Mouse (Mus musculus) thymus, adult 2 months (tissue): ENCODE measurements at regions not wholly inside any gene's neighbourhood (a gene's known extent, or its start where the extent isn't known, plus 50 kb on each side); places are given as distances from the start of the nearest gene placed in this dataset.

Source experiments
- DNase-seq: peaks from one replicate; pipeline ENCODE4 v3.0.0; 2021
- H3K27ac ChIP-seq: fragments of 200-500 bp; 2 replicates; pipeline ENCODE4 v1.5.1; 2012; ENCODE audit warnings: low read length, control low read depth; ENCODE audit not compliant: control insufficient read depth, insufficient read depth
- H3K27me3 ChIP-seq: fragments of 200-500 bp; 2 replicates; pipeline ENCODE4 v1.6.1; 2012; ENCODE audit warnings: mild to moderate bottlenecking, low read length, moderate library complexity, mixed read lengths; ENCODE audit not compliant: control insufficient read depth, insufficient read depth
- H3K36me3 ChIP-seq: fragments of 200-500 bp; 2 replicates; pipeline ENCODE4 v1.6.1; 2012; ENCODE audit warnings: mild to moderate bottlenecking, low read length, moderate library complexity; ENCODE audit not compliant: control insufficient read depth, insufficient read depth
- H3K4me1 ChIP-seq: fragments of 200-500 bp; replicated peaks from 2 replicates; pipeline ENCODE4 v1.6.1; 2012; ENCODE audit warnings: low read length; ENCODE audit not compliant: control insufficient read depth, insufficient read depth
- H3K4me3 ChIP-seq: fragments of 200-500 bp; 2 replicates; pipeline ENCODE4 v1.5.1; 2012; ENCODE audit warnings: mild to moderate bottlenecking, low read length, control low read depth, moderate library complexity; ENCODE audit not compliant: control insufficient read depth, insufficient read depth
- CTCF ChIP-seq: fragments of 200-500 bp; IDR thresholded peaks from 2 replicates; pipeline ENCODE4 v1.5.1; 2012; ENCODE audit warnings: mild to moderate bottlenecking, control low read depth, low read length, moderate library complexity, borderline replicate concordance; ENCODE audit not compliant: control insufficient read depth, poor library complexity, insufficient read depth; ENCODE audit errors: extremely low read depth
- POLR2A ChIP-seq: fragments of 200-500 bp; IDR thresholded peaks from 2 replicates; pipeline ENCODE4 v1.6.1; 2012; ENCODE audit warnings: mild to moderate bottlenecking, low read length, control low read depth, moderate library complexity; ENCODE audit not compliant: control insufficient read depth, poor library complexity, insufficient read depth; ENCODE audit errors: extremely low read depth
- WGBS: fragments of 180-500 bp; shearing (Covaris S2); methylation state at CpG from one replicate; pipeline ENCODE4 v1.1.7; 2018; 5-methylcytosine and 5-hydroxymethylcytosine counted together

DNA sequence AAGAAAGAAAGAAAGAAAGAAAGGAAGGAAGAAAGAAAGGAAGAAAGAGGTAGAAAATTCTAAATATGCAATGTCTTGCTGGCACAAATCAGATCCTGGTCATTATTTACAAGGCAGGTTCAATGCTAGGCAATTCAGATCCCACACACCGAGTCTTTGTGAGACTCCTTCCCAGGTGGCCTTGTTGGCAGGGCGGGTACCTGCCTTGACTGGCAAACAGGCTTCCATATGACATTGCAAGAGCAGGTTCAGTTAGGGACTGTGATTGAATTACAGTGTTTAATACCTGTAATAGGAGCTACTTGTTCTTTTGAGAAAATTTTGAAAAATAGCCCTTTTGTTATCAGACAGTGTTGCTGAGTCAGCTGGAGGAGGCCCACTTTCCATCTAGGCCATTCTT is 436.0 kb upstream of the Mctp2 start:
- H3K36me3 ChIP-seq, result no peaks in the 10 kb centered on the region
- no peak for DNase-seq

DNA sequence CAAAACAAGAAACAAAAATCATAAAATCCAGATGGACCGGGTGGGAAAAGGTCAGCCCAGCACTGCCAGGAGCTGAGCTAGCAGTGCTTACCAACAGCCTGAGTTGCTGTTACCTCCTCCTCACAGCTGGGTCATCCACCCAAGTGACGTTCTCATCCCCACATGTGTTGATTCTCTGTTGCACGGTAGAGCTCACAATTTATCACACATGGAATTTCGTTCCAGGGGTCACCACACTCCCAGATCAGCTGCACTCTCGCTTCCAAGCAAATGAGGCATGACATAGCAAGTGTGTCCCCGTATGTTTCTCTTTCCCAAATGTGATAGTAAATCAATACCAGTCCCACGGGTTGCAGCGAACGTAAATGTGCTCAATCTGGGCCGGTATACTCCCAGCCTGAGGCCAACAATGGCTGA is 445.1 kb upstream of the Mctp2 start:
- WGBS, result 83% methylated on average over 10 of the region's 10 CpGs

More for the DNA sequence above, 436.0 kb upstream of the Mctp2 start:
- Histone ChIP-seq H3K4me1 (no peaks in the 10 kb centered on the region), H3K4me3 (no peak overlapping the region), H3K27me3 (no peaks in the 10 kb centered on the region), H3K27ac (no peak overlapping the region)
- 96% methylated on average over 2 of the region's 2 CpGs for WGBS
- TF ChIP-seq CTCF (no peak), POLR2A (no peak)

DNA sequence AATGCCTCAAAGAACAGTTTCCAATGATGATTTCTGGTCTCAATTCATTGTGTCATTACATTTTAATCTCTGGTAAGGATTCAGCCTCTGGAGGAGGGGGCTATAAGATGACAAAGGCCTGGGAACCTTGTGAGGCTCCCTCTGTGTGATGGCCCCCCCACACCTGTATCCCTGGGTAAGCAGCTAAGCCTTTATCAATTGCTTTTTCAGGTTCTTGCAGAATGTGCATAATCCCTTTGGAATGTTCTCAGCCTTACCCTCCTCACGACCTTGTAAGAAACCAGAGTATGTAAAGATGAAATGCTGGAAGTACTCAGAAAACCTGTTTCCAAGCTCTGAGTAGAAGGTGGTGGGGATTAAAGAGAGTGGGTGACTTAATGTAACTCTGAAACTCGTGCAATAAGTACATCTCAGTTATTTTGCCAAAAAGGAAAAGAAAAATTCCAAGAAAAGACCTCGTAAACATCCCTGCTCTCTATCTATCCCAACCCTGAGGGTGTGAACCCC is 446.7 kb upstream of the Mctp2 start:
- no peaks in the 10 kb centered on the region for H3K4me1 ChIP-seq
- WGBS, result 70% methylated on average over 3 of the region's 3 CpGs
- H3K4me3 ChIP-seq, result no peak overlapping the region
- H3K36me3 ChIP-seq, result no peaks in the 10 kb centered on the region
- H3K27me3 ChIP-seq, result no peaks in the 10 kb centered on the region
- TF ChIP-seq POLR2A (no peak), CTCF (no peak)
- DNase-seq, result no peak
- no peak overlapping the region for H3K27ac ChIP-seq

More for the DNA sequence above, 445.1 kb upstream of the Mctp2 start:
- Histone ChIP-seq H3K36me3 (no peaks in the 10 kb centered on the region), H3K4me1 (no peaks in the 10 kb centered on the region), H3K27me3 (no peaks in the 10 kb centered on the region), H3K27ac (no peak overlapping the region), H3K4me3 (no peak overlapping the region)
- DNase-seq, result no peak
- TF ChIP-seq CTCF, result no peak
- no peak for TF ChIP-seq POLR2A

DNA sequence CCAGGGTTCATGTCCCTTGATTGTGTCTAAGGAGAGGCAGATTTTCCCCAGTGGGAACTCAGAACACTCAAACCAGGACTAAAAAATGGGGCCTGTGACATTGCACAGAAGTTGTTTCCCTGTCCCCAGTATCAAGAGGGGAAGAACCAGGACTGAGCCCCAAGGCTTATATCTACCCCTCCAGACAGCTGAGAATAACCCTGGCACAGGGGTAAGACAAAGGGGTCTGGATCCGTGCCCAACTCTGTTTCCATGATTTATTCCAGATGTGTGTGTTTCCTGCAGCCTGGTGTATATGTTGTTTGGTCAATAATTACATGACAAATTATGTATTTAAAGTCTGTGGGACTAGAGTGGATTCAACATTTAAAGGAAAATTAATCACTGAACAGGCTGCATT is 456.3 kb upstream of the Mctp2 start:
- no peaks in the 10 kb centered on the region for H3K4me1 ChIP-seq
- no peak overlapping the region for H3K4me3 ChIP-seq
- DNase-seq, result no peak
- no peak overlapping the region for H3K27ac ChIP-seq
- TF ChIP-seq CTCF (no peak), POLR2A (no peak)
- H3K36me3 ChIP-seq, result no peaks in the 10 kb centered on the region
- 66% methylated on average over 1 of the region's 1 CpGs for WGBS
- no peaks in the 10 kb centered on the region for H3K27me3 ChIP-seq

DNA sequence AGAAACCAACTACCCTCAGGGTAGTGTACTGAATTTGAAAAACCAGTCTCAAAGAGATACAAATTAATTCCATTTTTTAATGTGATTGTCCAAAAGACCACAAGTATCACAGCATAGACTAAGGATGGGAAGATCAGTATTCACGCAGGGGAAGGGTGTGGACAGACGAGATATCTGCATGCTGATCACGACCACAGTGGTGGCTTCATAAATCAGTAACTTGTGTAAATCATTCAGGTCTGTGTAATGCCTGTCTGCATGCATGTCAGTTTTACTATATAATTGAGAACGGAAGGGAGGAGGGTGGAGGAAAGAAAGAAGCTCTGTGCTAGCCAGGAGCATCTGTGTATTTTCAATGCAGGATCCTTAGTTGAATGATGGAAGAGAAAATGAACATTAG is 462.3 kb upstream of the Mctp2 start:
- Histone ChIP-seq H3K4me3 (no peak overlapping the region), H3K4me1 (no peaks in the 10 kb centered on the region), H3K36me3 (no peaks in the 10 kb centered on the region), H3K27ac (no peak overlapping the region), H3K27me3 (no peaks in the 10 kb centered on the region)
- TF ChIP-seq POLR2A (no peak), CTCF (no peak)
- DNase-seq, result no peak
- 86% methylated on average over 4 of the region's 4 CpGs for WGBS

DNA sequence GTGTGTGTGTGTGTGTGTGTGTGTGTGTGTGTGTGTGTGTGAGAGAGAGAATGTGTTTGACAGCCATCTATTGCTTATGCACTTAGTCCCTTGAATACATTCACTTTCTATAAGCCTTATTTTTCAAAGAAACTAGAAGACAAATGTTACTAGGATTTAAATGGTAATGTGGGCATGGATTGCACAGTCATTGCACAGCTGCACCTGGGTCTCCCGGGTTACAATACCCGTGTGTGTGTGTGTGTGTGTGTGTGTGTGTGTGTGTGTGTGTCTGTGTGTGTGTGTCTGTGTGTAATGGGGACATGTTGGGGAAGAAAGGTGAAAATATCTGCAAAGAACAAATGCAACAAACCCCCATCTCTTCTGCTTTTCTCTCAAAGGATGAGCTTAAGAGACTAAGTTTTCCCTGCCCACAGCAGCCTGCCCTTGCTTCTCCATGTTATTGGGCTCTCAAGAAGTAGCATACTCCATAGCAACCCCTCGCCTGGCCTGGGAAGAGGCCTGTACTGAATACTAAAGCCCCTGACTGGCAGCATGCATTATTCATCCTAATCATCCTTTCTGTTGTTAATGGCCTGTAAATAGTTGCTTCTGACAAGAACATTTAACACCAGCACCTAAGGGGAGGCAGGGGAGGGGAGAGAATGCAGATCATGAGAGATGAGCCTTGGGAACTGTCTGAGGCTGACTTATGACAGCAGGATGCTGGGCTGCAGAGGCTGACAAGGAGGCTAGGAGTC is 467.8 kb upstream of the Mctp2 start:
- no peak for DNase-seq
- no peaks in the 10 kb centered on the region for H3K27me3 ChIP-seq
- no peak overlapping the region for H3K27ac ChIP-seq
- TF ChIP-seq CTCF (no peak), POLR2A (no peak)
- no peaks in the 10 kb centered on the region for H3K36me3 ChIP-seq
- H3K4me3 ChIP-seq, result no peak overlapping the region
- no peaks in the 10 kb centered on the region for H3K4me1 ChIP-seq
- WGBS, result 77% methylated on average over 3 of the region's 3 CpGs

DNA sequence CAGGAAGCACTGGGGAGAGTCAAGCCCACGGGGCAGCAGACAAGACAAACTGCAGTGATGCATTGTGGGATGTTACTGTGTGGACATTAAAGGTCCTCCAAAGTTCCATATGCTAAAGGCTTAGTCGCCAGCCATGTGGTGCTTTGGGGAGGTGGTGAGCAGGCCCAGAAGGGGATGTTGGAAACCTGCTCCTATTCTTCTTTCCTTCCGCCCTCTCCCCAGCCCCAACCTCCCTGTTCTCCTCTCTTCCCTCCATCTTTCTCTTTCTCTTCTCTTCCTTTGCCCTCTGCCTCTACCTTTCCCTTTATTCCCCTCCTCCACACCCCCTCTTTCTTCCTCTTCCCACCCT is 468.3 kb upstream of the Mctp2 start:
- TF ChIP-seq CTCF (no peak), POLR2A (no peak)
- Histone ChIP-seq H3K4me3 (no peak overlapping the region), H3K27ac (no peak overlapping the region), H3K36me3 (no peaks in the 10 kb centered on the region), H3K4me1 (no peaks in the 10 kb centered on the region), H3K27me3 (no peaks in the 10 kb centered on the region)
- 60% methylated on average over 3 of the region's 3 CpGs for WGBS
- DNase-seq, result no peak
